Mouse (Mus musculus) embryo, embryonic 10 days (tissue): ENCODE measurements at regions not wholly inside any gene's neighbourhood (a gene's known extent, or its start where the extent isn't known, plus 50 kb on each side); places are given as distances from the start of the nearest gene placed in this dataset.
A peak's percentile ranks its signal among the peaks of the same experiment; 100 is the strongest.

Experiments used
- DNase-seq: peaks from one replicate; pipeline ENCODE4 v3.0.0-alpha.2; 2015; ENCODE audit warnings: low spot score

DNA sequence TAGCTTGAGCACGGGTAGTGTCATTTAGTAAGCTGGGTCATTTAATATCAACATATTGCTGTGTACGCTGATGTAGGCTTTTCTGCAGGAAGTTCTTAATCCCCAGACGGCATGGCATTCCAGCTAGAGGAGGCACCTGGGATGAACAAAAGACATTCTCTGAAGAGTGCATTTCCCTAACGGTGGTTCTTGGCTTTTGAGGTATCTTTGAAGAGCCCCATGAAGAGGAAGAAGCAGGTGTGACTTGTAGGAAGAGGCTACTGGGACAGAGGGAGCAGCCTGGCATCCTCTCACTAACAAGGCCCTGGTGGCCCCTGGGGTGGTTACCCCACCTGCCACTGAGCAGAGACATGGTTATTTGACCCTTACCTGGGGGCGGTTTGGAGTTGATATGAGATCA is 457.7 kb downstream of the Rnf144b start:
- DNase-seq = no peak

DNA sequence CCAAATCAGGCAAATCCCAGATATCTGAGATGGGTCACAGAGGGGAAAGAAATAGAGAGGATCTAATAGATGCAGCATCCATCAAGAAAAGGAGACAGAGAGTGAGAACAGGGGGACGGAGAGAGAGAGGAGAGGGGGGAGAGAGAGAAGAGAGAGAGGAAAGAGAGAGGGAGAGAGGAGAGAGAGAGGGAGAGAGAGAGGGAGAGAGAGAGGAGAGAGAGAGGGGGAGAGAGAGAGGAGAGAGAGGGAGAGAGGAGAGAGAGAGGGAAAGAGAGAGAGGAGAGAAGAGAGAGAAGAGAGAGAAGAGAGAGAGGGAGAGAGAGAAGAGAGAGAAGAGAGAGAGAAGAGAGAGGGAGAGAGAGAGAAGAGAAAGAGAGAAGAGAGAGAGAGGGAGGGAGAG is 462.7 kb downstream of the Rnf144b start:
- no peak for DNase-seq

DNA sequence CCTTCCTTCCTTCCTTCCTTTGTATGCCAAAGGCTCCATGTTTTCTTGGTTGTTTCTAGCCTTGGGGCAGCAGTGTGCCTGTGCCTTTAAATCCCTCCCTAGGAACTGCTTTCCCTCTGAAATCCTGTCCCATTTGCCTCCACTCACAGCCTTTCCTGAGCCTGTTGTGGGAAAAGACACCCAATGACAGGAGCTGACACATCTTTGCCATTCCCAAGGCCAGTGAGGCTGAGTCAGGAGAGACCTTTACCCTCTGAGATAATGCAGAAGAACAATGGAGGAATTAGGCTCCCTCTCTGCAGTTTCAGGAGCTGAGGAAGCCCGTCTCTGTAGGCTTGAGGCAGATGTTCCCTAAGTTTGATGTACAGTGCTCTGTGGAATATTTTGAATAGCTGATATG is 480.2 kb downstream of the Rnf144b start:
- no peak for DNase-seq

DNA sequence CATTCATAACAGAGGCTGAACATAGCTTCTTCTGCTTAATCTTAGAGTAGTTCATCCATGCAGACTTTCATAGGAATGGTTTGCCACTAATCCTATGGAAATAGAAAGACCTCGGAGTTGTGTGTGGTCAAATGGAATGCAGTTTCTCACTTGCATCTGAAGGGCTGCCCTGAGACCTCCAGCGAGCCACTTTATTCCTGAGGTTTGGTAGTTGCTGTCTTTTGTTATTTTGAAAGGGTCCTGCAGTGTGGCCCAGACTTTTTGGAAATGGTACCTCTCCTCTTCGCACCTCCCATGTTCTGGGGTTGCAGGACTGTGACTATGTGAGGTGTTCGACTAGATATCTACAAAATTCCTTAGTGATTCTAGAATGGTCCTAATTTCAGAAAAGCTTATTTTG is 489.0 kb downstream of the Rnf144b start:
- DNase-seq = no peak

DNA sequence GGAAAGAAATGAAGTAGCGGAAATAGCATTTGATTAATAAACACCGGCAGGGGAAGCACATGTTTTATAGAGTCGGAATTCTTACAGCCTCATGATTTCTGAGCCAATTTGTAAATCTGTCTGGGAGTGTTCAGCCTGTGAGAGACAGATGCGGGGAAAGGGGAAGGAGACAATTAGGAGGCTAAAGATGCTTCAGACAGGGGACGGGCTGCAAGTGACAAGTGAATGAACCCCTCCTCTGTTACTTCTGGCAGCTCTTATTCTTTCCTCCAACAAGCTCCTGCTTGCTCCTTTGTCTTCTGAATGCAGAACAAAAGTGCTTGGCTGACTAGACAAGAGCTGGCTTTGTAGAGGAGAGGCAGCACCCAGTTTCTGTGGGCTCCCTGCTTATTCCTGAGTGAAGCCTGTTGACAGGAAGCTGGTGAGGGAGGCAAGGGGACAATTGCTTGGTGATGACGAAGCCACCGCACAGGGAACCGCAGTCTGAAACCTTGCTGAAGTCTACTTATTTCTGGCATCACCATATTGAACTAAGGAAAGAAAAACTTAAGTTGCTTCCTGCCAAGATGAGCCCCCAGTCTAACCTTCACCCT is 514.2 kb downstream of the Rnf144b start:
- peak; percentile 13 for DNase-seq

DNA sequence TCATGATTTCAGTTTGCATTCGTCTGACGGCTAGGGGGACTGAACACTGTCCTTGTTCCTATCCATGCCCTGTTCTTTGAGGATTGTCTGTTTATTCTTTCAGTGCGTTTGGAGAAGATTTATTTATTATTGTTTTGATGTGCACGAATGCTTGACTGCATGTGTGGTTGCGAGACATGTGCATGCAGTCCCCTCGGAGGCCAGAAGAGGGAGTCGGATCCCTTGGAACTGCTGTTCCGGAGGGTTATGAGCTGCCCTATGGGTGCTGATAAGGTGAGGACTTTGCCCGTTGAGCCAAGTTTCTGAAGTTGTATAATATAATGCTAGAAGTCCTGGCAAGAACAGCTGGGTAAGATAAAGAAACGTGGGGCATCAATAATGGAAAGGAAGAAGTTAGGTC is 519.9 kb downstream of the Rnf144b start:
- no peak for DNase-seq

DNA sequence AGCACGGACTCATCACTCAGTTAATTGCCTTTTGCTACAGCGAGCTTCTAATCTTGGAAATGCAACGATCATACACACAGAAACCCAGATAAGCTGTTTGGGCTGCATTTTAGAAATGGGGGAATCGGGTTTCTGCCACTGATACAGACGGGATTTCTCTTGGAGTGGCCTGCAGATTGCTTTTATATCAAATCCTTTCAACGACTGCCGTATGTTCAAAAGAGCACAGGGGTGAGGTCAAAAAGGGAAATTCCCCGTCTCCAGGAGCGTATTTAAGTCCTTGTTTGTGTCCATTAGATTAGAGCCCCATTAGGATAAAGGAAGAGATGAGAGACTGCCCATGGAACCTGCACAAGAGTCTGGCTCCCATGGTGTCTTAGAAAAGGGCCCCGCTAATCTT is 522.6 kb downstream of the Rnf144b start:
- DNase-seq = peak; percentile 8

DNA sequence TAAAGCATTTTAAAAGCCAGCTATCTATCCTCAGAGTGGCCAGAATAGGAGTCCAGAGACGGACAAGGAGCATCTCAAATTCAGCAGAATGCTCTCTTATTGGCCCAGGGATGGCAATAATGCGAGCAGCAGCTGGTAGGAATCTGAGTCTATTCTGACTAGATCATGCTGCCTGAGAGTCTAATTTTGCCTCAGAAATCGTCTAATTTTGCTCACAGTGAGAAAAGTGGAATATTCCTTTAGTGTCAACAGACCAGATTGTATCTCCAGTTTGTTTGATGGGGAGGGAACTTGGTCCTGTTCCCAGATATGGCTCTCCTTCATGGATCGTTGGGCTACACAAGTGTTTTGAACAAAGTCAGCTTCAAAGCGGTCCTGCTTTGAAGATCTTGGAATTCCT is 525.2 kb downstream of the Rnf144b start:
- no peak for DNase-seq

DNA sequence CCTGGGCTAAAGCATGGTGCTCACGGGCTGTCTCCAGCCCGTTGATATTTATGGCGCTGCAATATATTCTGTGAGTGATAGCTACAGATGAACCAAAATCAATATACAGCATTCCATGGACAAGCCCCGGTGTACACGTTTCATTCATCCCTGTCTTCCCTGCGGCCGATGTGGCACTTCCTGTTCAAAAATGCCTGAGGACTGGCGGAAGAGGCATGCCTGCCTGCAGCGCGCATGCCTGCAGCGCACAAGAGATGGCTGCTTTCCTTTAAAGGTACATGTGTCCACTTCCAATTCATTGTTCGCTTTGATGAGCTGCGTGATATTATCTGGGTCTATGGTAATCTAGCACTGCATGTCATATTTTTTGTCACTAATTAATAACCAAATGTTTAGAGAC is 527.6 kb downstream of the Rnf144b start:
- DNase-seq = no peak

DNA sequence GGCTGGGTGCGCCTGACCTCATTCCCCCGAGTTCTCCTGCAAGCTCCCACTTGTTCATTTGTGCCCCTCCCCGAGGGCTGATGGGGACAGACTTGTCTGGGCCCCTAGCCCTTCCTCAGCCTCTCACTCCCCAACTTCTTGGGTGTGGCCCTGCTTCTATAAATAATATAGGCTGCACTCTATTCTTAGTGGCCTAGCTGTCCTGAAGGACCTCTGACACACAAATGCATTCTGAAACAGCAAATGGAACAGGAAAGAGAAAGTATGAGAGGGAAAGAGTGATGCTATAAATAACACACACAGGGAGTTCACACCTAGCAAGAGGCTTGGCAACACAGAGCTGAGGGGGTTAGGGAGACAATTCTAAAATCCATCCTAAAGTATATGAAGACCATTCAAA is 544.0 kb downstream of the Rnf144b start:
- no peak for DNase-seq

DNA sequence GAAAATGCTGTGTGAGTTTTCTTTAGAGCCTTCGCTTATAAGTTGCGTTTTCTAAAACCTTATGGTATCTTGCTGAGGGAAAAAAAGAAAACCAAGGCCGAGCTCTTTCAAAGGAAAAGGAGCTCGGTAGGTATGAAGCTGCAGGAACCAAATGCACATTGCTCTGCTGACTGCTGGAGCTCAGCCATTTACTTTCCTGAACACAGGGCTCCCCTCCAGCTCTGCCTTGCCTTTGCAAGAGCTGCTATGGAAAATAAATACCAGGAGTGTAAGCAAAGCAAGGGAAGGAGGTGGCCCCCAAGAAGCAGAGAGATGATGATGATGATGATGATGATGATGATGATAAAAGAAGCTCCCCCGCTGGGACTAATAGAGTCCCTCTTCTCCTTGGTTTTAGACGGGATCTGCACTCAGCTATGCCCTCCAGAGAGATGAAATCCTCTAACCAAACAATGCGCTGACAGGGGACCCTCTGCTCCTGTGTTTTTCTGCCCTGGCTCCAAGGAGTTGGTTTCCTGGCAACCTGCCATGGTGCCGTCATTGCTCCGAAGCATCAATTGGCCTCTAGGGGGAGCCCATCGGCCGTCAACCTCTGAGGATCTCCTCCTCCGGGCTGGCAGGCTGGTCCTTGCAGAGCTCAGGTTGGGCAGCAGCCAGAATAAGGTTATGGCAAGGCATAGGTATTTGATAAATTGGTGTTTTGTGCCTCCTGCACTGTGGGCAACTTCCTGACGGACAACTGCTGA is 544.7 kb downstream of the Rnf144b start:
- DNase-seq = peak; percentile 88

DNA sequence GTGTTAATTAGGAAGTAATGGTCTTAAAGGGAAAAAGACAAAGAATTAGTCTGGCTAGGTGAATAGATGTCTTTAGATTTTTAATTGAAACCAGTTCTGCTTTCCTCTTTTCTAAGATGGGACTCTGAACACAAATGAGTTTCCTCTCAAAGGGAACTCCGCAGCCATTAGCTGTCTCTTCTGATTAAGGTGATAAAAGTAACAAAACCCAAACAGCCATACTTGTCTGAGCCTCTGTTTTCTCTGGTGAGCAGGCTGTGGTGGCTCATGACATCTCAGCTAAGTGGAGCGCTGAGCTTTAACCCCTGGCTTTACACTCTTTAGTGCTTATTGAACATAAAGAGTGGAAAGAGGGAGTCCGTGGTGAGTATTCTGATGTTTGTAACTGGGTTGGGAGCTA is 565.7 kb downstream of the Rnf144b start:
- DNase-seq = peak; percentile 6

DNA sequence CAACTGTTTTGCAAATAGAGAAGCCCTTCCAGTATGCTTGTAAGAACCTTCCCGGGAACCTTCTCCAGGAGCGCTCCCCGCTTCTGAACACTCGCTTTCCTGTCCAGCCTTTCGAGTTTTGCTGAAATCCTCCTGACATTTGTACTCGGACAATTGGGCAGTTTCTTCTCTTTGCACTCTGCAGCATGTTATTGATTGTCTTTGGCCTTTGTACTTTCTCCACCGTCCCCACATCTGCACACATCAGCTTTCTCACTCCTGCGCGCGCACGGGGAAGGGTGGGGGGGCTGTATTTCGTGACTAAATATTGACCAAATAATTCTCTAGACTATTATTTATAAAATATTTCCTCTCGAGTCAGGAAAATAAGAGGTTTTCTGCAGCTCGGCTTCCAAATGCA is 567.2 kb upstream of the Id4 start:
- no peak for DNase-seq

DNA sequence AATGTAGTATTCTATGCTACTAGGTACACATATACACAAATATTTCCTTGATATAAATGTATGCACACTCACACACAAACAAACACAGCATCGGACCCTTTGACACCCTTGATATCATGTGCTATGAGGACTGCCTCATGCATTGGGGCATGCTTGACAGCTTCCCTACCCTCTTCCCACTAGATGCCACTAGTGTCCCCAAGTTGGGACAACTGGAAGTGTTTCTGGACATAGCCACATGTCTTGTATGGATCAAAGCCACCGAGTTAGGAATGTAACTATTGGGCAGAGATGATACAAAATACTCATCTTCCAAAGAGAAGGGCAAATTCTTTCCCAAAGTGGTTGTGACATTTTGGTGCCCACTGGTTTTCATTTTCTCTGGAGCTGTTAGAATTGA is 565.2 kb upstream of the Id4 start:
- DNase-seq = no peak

DNA sequence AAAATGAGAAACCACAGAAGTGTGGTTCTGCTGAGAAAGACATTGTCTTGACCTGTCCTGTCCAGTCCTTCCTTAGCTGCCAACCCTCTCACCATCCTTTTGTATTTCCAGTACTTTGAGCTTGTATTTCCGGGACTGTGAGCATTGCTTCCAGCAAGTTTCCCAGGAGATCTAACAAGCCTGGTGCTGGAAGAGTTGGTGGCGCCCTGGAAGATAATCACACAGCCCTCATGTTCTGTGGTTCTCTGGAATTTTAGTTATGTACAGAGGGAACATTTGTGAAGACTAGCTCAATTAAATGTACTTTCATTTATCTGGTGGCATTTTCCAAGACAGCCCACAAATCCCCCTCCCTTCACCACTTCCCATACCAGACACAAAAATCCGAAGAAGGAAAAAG is 560.5 kb upstream of the Id4 start:
- no peak for DNase-seq

DNA sequence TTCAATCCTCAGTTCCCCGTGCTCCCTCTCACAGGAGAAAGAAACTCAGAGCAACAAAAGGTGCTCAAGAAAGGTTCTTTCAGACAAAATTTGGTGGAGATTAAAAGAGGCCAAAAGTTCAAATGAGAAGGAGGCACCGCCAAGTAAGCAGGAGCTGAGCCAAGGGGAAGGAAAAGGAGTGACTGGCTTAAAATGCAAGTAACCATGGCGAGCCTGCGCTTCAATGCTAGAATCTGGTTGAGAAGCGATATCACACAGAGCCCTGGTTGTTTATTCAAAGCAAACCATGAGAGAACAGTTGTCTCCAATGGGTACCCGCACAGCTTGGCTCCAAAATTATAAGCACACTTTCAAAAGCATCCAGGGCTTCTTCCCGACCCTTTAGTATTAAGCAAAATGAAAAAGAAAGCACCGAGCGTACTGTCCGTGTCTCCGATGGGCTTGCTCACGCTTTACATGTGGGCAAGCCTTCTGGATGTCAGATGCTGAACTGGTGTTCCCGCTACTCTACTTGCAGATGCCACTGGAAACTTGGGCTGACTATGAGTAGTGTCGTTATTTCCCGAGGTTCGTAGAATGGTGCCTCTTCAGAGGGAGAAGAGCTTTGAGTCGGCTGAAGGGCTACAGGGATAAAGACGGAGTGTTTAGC is 552.9 kb upstream of the Id4 start:
- peak; percentile 5 for DNase-seq

DNA sequence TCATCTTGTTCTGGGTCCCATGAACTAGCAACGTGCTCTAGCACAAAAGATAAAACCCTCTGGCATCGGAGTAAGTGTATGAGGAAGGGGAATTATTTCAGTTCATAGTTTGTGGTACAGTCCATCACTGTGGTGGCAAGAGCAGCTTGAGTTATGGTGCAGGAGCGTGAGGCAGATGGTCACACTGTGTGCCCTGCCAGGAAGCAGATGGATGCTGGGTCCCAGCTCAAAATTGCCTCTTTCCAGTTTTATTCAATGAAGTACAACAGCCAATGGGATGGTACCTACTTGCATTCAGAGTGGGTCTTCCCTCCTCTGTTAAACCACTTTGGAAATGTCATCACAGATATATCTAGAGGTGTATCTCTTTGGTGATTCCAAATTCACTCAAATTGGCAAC is 551.7 kb upstream of the Id4 start:
- no peak for DNase-seq

DNA sequence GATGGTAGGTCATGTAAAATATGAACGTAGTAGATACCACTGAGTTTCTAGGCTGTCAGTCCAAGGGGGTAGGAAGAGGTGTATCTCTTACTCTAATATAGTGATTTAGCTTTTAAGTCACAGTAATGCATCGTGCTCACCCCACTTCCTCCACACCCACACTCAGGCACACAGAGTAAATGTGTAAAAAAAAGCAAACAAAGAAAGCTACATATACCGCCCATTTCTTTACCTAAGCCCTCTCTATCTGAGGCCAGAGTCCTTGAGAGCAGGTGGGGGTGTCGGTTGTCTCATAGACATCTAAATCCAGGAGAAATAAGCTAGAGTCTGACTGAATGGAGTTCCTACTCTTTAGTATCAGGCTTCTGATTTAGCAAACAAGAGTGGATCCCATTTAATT is 548.5 kb upstream of the Id4 start:
- DNase-seq = no peak

DNA sequence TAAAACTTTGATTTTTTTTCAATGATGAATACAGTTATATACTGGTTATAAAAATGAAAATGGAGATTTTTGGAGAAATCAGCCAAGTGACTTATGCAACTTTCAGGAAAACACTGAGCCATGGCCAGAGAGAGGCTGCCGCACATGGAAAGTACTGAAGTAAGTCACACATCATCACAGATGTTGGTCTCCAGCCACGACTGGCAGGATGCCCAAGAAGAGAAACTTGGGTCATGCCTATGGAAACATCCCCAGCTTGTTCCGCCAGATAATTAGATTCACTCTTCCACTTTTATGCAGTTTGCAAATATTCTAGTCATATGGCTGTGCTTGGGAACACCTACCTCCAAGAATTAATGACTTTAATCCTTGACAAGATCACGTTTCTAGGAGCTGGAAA is 544.8 kb upstream of the Id4 start:
- DNase-seq = no peak

DNA sequence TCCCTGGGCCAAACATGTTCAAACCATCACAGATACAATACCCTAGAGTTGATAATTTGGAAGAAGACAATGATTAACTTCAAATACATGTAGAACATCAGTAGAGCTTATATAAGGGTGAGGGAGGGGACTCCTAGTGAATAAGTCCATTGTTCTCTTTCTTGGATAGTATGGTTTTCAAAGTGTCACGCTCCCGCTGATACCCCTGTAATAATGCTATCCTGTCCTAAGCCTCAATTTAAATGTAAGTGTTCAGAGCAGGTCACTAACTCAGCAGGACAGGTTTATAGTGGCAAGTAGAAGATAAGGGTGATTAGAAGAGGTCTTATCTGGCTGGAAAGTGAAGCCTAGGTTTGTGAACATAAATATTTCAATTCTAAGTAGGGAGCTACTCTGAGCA is 540.4 kb upstream of the Id4 start:
- no peak for DNase-seq

DNA sequence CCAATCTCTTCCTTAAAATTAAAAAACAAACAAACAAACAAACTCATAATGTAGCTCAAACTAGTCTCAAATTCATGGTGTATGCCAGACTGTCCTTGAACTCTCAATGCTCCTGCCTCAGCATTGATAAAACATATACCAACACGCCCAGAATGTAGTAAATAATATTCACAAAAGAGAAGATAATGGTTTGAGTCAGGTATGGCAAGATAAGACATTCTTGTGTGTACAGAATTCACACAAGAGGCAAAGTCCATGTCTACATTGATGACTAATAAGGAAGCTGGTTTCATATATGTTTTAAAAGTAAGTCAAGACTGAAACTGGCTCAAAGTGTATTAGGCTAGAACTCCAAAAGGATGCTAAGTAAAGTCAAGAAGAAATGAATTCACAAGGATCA is 526.6 kb upstream of the Id4 start:
- no peak for DNase-seq

DNA sequence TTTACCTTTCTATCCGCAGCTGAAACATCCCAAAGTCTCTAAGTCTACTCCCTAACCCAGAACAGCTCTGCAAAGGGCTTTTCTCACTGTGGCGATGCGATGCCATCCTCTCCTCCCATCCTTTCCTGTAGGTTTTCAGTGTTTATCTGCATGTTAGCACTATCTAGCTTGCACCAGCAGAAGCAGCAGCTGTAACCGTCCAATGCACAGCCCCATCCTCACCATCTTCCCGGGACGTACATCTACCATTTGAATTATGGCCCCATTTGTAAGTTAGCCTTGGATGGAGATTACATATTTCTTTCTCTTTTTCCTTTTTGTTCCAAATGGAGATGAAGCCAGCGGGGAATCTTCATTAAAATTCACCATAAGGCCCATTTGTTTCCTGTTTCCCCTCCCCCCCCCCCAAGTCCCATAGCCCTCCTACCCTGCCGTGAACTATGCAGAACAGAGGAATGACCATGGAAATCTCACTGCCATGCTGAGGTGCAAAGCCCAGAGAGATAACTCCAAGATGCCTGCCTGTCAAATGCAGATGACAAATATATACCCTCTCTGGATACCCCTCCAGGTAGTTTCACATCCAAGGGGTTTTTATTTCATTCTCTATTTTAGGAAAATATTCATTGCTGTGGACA is 525.5 kb upstream of the Id4 start:
- DNase-seq = no peak

DNA sequence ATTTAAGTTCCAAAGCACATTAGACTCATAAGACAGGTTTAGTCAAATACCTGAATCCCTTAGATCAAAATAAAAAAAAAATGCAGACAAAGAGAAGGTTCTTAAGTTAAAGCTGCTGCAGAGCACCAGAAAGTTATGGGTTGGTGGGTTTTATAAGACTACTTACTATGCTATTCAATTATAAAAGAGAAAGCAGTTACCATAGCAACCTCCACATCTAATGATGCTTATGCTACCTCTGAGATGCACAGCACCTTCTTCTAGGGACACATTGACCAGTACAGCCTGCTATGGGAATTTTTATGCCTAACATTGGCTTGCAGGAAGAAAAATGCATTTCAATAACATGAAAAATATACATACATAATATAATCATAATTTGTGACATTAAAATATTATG is 512.1 kb upstream of the Id4 start:
- no peak for DNase-seq
